Mouse (Mus musculus) liver, embryonic 14.5 days (tissue): ENCODE results near the gene Gli1.

Experiments used
- CTCF ChIP-seq: IDR thresholded peaks from 2 replicates; pipeline ENCODE4 v1.5.1; 2016; ENCODE audit warnings: antibody characterized with exemption, low read depth, control low read depth
- EP300 ChIP-seq: IDR thresholded peaks from 2 replicates; pipeline ENCODE4 v1.6.1; 2016; ENCODE audit warnings: antibody characterized with exemption, low read depth

DNA sequence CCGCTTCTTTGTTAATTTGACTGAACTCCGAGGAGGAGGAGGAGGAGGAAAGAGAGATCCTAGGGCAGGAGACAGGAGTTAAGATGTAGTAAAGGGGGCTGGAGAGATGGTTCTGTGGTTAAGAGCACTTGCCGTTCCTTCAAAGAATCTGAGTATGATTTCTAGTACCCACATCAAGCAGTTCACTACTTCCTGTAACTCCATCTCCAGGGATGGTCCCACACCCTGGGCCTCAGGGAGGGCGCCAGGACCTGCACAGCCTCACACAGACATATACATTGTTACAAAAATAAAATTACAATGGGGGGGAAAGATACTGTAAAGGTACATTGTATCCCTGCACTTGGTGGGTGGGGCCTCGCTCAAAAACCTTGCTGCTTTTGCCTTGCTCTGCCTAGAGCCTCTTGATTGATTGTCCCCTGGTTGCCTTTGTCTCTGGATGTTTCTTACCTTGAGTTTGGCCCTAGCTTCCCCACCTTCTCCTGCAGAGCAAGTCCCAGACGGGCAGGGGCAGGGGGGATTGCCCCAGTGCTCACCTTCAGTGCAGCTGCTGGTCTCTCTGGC, 4.2 kb downstream of the Gli1 start:
- TF ChIP-seq CTCF (no peak), EP300 (no peak)
